Mouse (Mus musculus) CH12.LX (cell line): Measurements from ENCODE around the gene Mfsd11.

Experiments used
- CTCF ChIP-seq, 2 experiments: IDR thresholded peaks in 1 of 2; conservative IDR thresholded peaks in 1 of 2; 2 replicates each; pipeline ENCODE4 v1.5.1; 2011 to 2012; ENCODE audit warnings: low read depth in 2 of 2, low read length in 2 of 2, improper control_type of control experiment in 1 of 2, inconsistent platforms in 1 of 2, mild to moderate bottlenecking in 1 of 2, moderate library complexity in 1 of 2
- ELF1 ChIP-seq: IDR thresholded peaks from 2 replicates; pipeline ENCODE4 v1.6.1; 2014; ENCODE audit warnings: low read depth, mild to moderate bottlenecking, inconsistent platforms, low read length, improper control_type of control experiment
- EP300 ChIP-seq: IDR thresholded peaks from 2 replicates; pipeline ENCODE4 v1.6.1; 2011; ENCODE audit warnings: low read length, improper control_type of control experiment
- ETS1 ChIP-seq: conservative IDR thresholded peaks from 2 replicates; pipeline ENCODE4 v1.6.1; 2012; ENCODE audit warnings: low read depth, mild to moderate bottlenecking, inconsistent platforms, low read length, improper control_type of control experiment, moderate library complexity
- MAFK ChIP-seq: IDR thresholded peaks from 2 replicates; pipeline ENCODE4 v1.6.1; 2011; ENCODE audit warnings: low read length, improper control_type of control experiment; ENCODE audit not compliant: insufficient replicate concordance
- MAX ChIP-seq: IDR thresholded peaks from 2 replicates; pipeline ENCODE4 v1.6.1; 2011; ENCODE audit warnings: low read length, improper control_type of control experiment
- MAZ ChIP-seq: IDR thresholded peaks from 2 replicates; pipeline ENCODE4 v1.6.1; 2012; ENCODE audit warnings: low read depth, mild to moderate bottlenecking, inconsistent platforms, low read length, improper control_type of control experiment, moderate library complexity
- MYC ChIP-seq: IDR thresholded peaks from 2 replicates; pipeline ENCODE4 v1.6.1; 2011; ENCODE audit warnings: low read depth, mild to moderate bottlenecking, improper control_type of control experiment, low read length
- NELFE ChIP-seq: IDR thresholded peaks from 2 replicates; pipeline ENCODE4 v1.6.1; 2011; ENCODE audit warnings: low read depth, low read length, improper control_type of control experiment
- POLR2A ChIP-seq: IDR thresholded peaks from 2 replicates; pipeline ENCODE4 v1.6.1; 2011; ENCODE audit warnings: low read depth, mild to moderate bottlenecking, improper control_type of control experiment, low read length
- RAD21 ChIP-seq: IDR thresholded peaks from 2 replicates; pipeline ENCODE4 v1.6.1; 2011; ENCODE audit warnings: low read depth, mild to moderate bottlenecking, low read length, improper control_type of control experiment, moderate library complexity
- TCF12 ChIP-seq: IDR thresholded peaks from 2 replicates; pipeline ENCODE4 v1.6.1; 2014; ENCODE audit warnings: low read depth, mild to moderate bottlenecking, inconsistent platforms, low read length, improper control_type of control experiment
- ZC3H11A ChIP-seq: IDR thresholded peaks from 2 replicates; pipeline ENCODE4 v1.6.1; 2012; ENCODE audit warnings: low read depth, mild to moderate bottlenecking, inconsistent platforms, low read length, improper control_type of control experiment
- ZMIZ1 ChIP-seq: IDR thresholded peaks from 2 replicates; pipeline ENCODE4 v1.6.1; 2012; ENCODE audit warnings: low read depth, mild to moderate bottlenecking, inconsistent platforms, low read length, improper control_type of control experiment

- no peak for TF ChIP-seq TCF12
- no peak for TF ChIP-seq MAX
- no peak for TF ChIP-seq ZMIZ1
- TF ChIP-seq MYC = no peak
- no peak for TF ChIP-seq POLR2A
- no peak for TF ChIP-seq MAFK
- no peak for TF ChIP-seq EP300
- TF ChIP-seq CTCF (conservative IDR thresholded peaks at IDR 0.05 in 1 of 2, IDR thresholded peaks at IDR 0.05 in 1 of 2; ENCODE audit: low read depth in 2 of 2, low read length in 2 of 2) = no peak
- TF ChIP-seq ETS1 = no peak
- TF ChIP-seq ZC3H11A = no peak
- TF ChIP-seq MAZ = no peak
- TF ChIP-seq RAD21 = no peak
- no peak for TF ChIP-seq NELFE
- no peak for TF ChIP-seq ELF1
Measured at GRCm38 (mm10) chr11:116913573-116913972, 61.3 kb downstream of the Mfsd11 start.
